Mouse (Mus musculus): ENCODE data around the gene Man1b1. TPM values are rescaled to one million over a fixed set of nuclear protein-coding genes. Genes with fewer than 3 reads are reported as not detected.

Gene Man1b1
- polyA plus RNA-seq, 1 experiment from 2014 or later: 85.5 TPM

DNA sequence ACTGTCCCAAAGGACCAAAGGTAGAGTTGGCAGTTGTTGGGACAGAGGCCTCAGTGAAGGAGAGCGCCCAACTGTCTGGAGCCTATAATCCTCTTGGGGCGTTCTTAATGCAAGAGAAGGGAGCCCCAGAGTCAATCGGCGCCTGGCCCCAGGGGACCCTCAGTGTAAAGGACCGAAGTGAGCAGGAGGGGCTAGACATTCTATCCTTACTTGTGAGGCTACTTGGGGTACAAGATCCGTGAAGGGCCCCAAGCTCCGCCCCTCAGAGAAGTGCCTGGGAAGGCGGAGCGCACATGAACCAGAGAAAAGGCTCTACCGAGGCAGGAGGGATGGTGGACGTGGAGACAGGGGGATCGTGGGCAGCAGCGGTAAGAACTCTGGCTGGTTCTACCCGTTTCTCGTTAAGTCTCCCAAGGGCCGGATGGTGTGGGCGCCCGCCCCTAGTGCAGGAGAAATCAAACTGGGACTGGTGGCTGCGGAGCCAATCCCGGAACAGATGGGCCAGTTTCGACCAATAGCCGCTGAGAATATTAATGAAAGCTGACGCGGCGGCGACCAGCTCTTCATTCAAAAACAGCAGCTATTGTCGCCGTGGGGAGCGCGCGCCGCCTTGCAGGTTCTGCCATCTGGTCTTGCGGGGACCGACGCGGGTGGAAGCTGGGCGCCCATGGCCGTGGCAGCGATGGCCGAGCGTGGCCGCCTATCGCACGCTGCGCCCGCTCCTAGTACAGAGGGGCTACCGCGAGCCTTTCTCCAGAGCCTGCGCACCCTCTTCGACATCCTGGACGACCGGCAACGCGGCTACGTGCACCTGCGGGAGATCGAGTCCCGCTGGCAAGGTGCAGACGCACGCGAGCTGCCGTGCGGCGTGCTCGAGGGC, 39.9 kb downstream of the Man1b1 start, which contains the start of gene Sapcd2:
Sapcd2 (plus strand) TSS at position 558 of the 880 bp plus-strand sequence.
- Histone ChIP-seq H3K9ac (replicated peaks; ENCODE audit: low read depth, low read length) (peak within 1 kb of the TSS; percentile 55), H3K36me3 (ENCODE audit: control insufficient read depth, insufficient read depth, low read length) (no peaks in the 10 kb centered on the region), H3K9me3 (ENCODE audit: control insufficient read depth, low read length) (no peaks in the 10 kb centered on the region), H3K4me2 (ENCODE audit: low read depth, low read length) (peak within 1 kb of the TSS; percentile 96), H3K4me1 (ENCODE audit: control insufficient read depth, insufficient read depth, low read length) (peaks cover 8% of the 10 kb centered on the region; the same call in 1 of the 2 replicates), H3K4me3 (ENCODE audit: low read depth, low read length) (peak within 1 kb of the TSS; percentile 56), H3K27ac (ENCODE audit: low read depth, low read length) (peak within 1 kb of the TSS; percentile 39; the same call in 1 of the 2 replicates), H3K27me3 (ENCODE audit: control insufficient read depth, insufficient read depth, low read length) (0 out of 2 replicates have a peak, but pooled peaks cover 3% of the 10 kb centered on the region)
- ATAC-seq (ENCODE audit: low read depth): peak; percentile 93
- under 1% methylated on average over 65 of the region's 65 CpGs for WGBS

DNA sequence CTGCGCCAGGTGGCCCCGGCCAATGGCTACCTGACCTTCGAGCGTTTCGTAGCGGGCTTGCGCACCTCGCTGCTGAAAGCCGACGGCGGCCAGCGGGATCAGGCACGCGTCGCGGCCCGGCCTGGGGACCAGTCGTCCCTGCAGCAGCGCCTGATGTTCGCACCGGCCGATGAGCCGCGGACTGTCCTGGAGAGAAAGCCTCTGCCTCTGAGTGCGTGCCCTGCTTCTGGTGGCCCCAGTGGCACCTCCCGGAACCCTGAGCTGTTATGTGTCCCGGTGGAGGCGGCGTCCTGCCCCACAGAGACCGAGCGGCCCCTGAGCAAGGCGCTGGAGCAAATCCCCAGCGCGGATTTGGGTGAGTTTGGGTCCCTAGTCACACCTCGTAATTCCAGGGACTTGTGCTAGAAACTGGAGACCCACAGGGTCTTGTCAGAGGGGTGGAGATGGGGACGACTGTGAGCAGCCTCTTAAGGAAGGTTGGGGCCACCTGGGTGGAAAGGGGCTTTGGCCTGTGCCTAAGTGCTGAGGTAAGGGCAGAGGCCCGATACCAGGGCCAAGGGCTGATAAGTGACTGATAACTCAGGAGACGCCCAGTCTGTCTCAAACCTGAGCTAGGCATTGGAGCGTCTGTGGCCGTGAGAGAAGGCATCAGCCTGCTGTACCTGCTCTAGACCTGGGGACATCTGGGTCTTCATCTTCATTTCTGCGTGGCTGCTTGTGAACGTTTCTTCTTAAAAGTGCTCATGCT, 40.7 kb downstream of the Man1b1 start:
- Histone ChIP-seq H3K36me3 (ENCODE audit: control insufficient read depth, insufficient read depth, low read length) (no peaks in the 10 kb centered on the region), H3K27me3 (ENCODE audit: control insufficient read depth, insufficient read depth, low read length) (0 out of 2 replicates have a peak, but pooled peaks cover 3% of the 10 kb centered on the region), H3K27ac (ENCODE audit: low read depth, low read length) (no peak overlapping the region; the same call in 1 of the 2 replicates), H3K9ac (replicated peaks; ENCODE audit: low read depth, low read length) (peak overlapping the region; percentile 55), H3K4me3 (ENCODE audit: low read depth, low read length) (peak overlapping the region; percentile 56), H3K4me1 (ENCODE audit: control insufficient read depth, insufficient read depth, low read length) (peaks cover 8% of the 10 kb centered on the region; the same call in 1 of the 2 replicates), H3K4me2 (ENCODE audit: low read depth, low read length) (peak overlapping the region; percentile 96), H3K9me3 (ENCODE audit: control insufficient read depth, low read length) (no peaks in the 10 kb centered on the region)
- ATAC-seq (ENCODE audit: low read depth): peak; percentile 10; the same call in 1 of the 2 replicates
- WGBS: 2% methylated on average over 42 of the region's 42 CpGs

DNA sequence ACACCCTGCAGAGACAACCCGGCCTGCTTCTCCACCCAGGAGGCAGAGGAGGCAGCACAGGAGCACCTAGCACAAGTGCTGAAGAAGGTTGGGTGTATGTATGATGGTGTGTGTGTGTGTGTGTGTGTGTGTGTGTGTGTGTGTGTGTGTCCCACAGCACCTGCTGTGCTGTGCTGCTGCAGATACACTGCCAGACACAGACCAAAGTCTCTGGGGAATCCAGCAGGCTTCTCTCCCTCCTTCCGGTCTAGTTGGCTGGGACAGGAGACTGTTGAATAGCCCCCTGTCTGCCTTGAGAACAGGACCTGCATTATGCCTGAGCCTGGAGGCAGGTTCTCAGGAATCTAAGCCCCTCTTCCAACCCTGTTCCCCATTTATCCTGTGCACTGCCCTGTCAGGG, 41.3 kb downstream of the Man1b1 start:
- Histone ChIP-seq H3K4me3 (ENCODE audit: low read depth, low read length) (no peak overlapping the region), H3K27ac (ENCODE audit: low read depth, low read length) (no peak overlapping the region), H3K4me1 (ENCODE audit: control insufficient read depth, insufficient read depth, low read length) (peaks cover 8% of the 10 kb centered on the region; the same call in 1 of the 2 replicates), H3K9ac (replicated peaks; ENCODE audit: low read depth, low read length) (no peak overlapping the region), H3K4me2 (ENCODE audit: low read depth, low read length) (peak overlapping the region; percentile 96), H3K36me3 (ENCODE audit: control insufficient read depth, insufficient read depth, low read length) (no peaks in the 10 kb centered on the region), H3K9me3 (ENCODE audit: control insufficient read depth, low read length) (no peaks in the 10 kb centered on the region), H3K27me3 (ENCODE audit: control insufficient read depth, insufficient read depth, low read length) (no peaks in the 10 kb centered on the region)
- 14% methylated on average over 2 of the region's 2 CpGs for WGBS
- ATAC-seq (ENCODE audit: low read depth): no peak

DNA sequence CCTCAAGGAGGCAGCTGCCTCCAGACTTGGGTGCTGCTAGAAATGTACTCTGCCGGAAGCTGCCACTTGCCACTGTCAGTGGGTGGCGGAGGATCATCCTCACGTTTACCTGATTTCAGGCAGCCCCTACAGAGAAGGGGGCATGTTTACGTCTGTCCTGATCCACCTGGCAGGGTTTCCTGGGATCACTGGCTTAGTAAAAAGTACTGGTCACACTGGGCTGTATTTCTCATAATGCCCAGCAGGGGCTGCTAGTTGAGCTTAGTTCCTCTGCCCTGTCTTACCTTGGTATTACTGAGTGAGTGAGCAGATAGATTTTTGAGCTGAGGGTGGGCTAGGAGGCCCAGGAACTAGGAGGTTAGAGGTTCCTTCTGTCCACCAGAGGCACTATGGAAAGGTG, 44.5 kb downstream of the Man1b1 start:
- no peak overlapping the region for H3K27ac ChIP-seq (ENCODE audit: low read depth, low read length)
- no peak overlapping the region for H3K4me3 ChIP-seq (ENCODE audit: low read depth, low read length)
- no peak overlapping the region for H3K4me2 ChIP-seq (ENCODE audit: low read depth, low read length)
- no peak overlapping the region for H3K9ac ChIP-seq (replicated peaks; ENCODE audit: low read depth, low read length)
- H3K36me3 ChIP-seq (ENCODE audit: control insufficient read depth, insufficient read depth, low read length): no peaks in the 10 kb centered on the region
- H3K9me3 ChIP-seq (ENCODE audit: control insufficient read depth, low read length): no peaks in the 10 kb centered on the region
- WGBS: 75% methylated on average over 4 of the region's 4 CpGs
- no peak for ATAC-seq (ENCODE audit: low read depth)
- no peaks in the 10 kb centered on the region for H3K27me3 ChIP-seq (ENCODE audit: control insufficient read depth, insufficient read depth, low read length)
- peaks cover 8% of the 10 kb centered on the region; the same call in 1 of the 2 replicates for H3K4me1 ChIP-seq (ENCODE audit: control insufficient read depth, insufficient read depth, low read length)

DNA sequence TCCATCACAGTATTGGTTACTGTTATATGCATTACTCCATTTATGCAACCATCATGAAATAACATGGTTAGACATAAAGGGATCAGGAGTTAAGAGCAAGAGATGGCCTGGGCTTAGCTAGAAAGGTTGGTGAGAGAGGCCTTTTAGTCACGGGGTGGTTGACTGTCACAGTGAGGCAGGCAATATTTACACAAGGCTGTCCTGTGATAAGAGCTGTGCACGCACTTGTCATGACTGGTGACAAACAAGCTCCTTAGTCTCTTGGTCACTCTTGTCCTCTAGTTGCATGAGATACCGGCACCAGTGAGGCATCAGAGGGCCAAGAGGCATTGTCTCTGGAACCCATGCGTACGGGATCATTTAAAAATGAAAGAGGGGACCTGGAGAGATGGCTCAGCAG, 52.4 kb downstream of the Man1b1 start:
- Histone ChIP-seq H3K27me3 (ENCODE audit: control insufficient read depth, insufficient read depth, low read length) (no peaks in the 10 kb centered on the region), H3K27ac (ENCODE audit: low read depth, low read length) (no peak overlapping the region), H3K9me3 (ENCODE audit: control insufficient read depth, low read length) (no peaks in the 10 kb centered on the region), H3K4me2 (ENCODE audit: low read depth, low read length) (no peak overlapping the region), H3K9ac (replicated peaks; ENCODE audit: low read depth, low read length) (no peak overlapping the region), H3K36me3 (ENCODE audit: control insufficient read depth, insufficient read depth, low read length) (no peaks in the 10 kb centered on the region), H3K4me1 (ENCODE audit: control insufficient read depth, insufficient read depth, low read length) (no peaks in the 10 kb centered on the region), H3K4me3 (ENCODE audit: low read depth, low read length) (no peak overlapping the region)
- ATAC-seq (ENCODE audit: low read depth): no peak
- 82% methylated on average over 5 of the region's 5 CpGs for WGBS

DNA sequence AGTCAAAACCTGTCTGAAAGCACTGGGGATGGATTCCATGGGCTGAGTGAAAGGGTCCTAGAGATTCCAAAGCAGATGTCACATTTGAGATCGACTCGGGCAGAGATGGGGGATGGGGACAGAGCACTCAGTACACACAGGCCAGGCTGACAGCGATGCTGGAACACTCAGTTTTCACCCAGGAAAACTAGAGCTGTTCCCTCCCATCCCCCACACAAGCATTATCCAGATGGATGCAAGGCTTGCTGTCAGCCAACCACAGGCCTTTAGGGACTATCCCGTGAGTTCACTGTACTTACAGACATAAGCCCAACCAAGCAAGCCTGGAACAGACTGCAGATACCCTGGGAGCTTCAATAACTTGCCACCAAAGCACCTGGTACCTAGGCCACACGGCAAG, 59.1 kb downstream of the Man1b1 start:
- Histone ChIP-seq H3K27me3 (ENCODE audit: control insufficient read depth, insufficient read depth, low read length) (peaks cover 14% of the 10 kb centered on the region), H3K4me1 (ENCODE audit: control insufficient read depth, insufficient read depth, low read length) (peaks cover 6% of the 10 kb centered on the region; the same call in 1 of the 2 replicates), H3K4me3 (ENCODE audit: low read depth, low read length) (no peak overlapping the region), H3K9me3 (ENCODE audit: control insufficient read depth, low read length) (no peaks in the 10 kb centered on the region), H3K4me2 (ENCODE audit: low read depth, low read length) (no peak overlapping the region), H3K9ac (replicated peaks; ENCODE audit: low read depth, low read length) (no peak overlapping the region), H3K27ac (ENCODE audit: low read depth, low read length) (no peak overlapping the region), H3K36me3 (ENCODE audit: control insufficient read depth, insufficient read depth, low read length) (no peaks in the 10 kb centered on the region)
- WGBS: 68% methylated on average over 5 of the region's 5 CpGs
- ATAC-seq (ENCODE audit: low read depth): no peak

DNA sequence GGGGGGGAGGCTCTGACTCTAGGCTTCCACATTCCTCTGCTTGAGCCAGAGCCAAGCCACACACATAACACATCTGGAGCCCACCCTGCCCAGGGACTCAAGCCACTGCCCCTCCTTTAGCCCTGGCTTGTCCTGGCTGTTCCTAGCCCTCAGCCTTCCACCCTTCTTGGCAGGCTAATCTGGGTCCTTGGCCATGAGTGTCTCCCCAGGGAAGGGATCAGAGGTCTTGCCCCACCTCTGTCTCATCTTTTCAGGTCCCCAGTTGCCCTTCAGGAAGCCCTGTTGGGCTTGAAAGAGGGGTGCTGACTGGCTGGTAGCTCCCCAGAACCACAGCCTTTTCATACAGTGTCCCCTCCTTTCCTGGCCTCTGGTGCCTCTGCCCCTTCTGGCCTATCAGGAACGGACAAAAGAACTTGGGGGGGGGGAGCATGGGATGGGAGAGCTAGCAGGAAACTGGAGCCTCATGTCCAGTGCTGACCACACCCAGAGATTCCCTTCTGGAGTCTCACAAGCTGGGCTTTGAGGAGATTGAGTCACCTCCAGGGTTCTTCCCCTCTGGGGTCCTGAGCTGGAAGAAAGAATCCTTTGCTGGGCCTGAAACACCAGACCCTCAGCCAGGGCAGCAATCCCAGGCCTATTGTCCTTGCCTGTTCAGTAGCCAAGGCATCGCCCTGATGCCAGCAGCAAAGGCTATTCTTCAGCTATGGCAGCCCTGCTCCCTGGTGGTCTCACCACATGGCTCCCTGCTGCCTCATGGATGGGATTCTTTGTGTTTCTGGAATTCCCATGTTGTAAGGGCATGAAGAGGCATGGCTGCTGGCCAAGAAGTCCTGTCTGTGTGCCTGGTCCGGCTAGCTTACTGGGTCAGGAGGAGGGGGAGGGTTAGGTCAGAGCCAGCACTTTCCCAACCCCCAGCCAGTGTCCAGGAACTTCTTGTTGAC, 62.4 kb downstream of the Man1b1 start:
- Histone ChIP-seq H3K27ac (ENCODE audit: low read depth, low read length) (no peak overlapping the region), H3K4me3 (ENCODE audit: low read depth, low read length) (no peak overlapping the region), H3K27me3 (ENCODE audit: control insufficient read depth, insufficient read depth, low read length) (peaks cover 39% of the 10 kb centered on the region), H3K36me3 (ENCODE audit: control insufficient read depth, insufficient read depth, low read length) (no peaks in the 10 kb centered on the region), H3K9ac (replicated peaks; ENCODE audit: low read depth, low read length) (no peak overlapping the region), H3K4me1 (ENCODE audit: control insufficient read depth, insufficient read depth, low read length) (peaks cover 6% of the 10 kb centered on the region; the same call in 1 of the 2 replicates), H3K9me3 (ENCODE audit: control insufficient read depth, low read length) (no peaks in the 10 kb centered on the region), H3K4me2 (ENCODE audit: low read depth, low read length) (no peak overlapping the region)
- 0 out of 2 replicates have a peak, but pooled peaks have one; percentile 31 for ATAC-seq (ENCODE audit: low read depth)
- WGBS: 32% methylated on average over 3 of the region's 3 CpGs
